Mouse (Mus musculus): ENCODE measurements at regions not wholly inside any gene's neighbourhood (a gene's known extent, or its start where the extent isn't known, plus 50 kb on each side); places are given as distances from the start of the nearest gene placed in this dataset.
A peak's percentile ranks its signal among the peaks of the same experiment; 100 is the strongest.

DNA sequence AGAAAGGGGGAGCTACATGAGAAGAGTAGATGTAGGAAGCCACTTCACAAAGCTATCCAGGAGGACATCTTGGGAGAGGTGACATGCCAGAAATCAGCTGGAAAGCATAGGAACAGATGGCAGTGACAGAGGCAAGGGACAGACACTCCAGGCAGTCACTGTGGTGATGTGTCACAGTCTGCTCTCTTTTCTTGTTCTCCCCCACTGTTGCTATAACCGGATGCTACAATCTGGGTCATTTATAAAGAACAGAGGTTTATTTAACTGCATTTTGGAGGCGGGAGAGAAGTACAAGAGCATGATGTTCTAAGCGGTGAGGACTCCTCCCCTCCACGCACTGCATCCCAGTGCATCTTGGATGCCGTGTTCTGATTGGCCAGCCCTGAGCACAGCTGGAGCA is 133.8 kb upstream of the Med13l start:
- no peak for DNase-seq

DNA sequence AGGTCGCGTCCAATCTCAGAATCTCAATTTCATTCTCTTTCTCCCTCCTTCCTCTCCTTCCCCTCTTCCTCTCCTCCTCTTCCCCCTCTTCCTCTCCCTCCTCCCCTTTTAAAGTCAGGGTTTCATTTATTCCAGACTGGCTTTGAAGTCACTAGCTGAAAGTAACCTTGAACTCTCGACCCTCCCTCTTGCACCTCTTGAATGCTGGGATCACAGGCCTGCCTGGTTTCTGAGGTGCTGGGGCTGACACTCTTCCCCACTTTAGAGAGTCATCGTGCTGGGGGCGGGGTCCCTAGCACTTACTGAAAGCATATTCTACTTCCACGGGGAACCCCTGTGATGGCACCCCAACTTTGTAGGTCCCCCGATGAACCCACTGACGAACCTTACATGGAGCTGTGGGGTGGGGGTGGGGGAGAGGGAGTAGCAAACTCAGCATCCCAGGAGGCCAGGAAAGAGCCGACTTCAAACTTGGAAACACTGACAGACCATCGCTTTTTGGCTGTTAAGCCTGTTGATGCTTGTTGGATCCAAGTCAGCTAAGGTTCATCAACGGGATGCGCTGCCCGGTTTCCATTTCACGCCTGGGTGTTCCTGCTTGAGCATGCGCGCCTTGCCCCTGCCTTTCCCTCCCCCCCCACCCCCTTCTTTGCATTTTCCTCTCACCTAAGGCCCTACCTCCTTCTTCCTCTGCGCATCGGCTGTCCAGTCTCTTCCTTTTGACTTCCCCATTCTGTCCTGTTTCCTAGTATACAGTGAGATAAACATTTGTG is 132.0 kb upstream of the Med13l start:
- DNase-seq = no peak

DNA sequence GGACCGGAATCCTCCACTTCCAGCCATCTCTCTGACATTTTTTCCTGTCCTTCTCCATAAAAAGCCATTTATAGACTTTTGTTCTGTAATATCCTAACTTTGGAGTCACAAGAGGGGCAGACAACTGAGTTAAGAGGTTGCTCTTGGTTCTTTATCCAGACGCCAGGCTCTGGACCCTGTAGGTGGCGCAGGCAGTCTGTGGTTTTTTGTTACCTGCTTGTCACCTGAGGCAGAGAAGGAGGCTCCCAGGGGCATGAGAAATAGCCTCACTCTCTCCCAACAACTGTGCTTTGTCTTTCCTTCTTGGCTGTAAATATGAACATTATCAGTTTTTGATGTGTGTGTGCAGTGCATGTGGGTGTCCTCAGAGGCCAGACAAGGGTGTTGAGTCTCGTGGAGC is 126.9 kb upstream of the Med13l start:
- DNase-seq = no peak

- DNase-seq = no peak
These were observed 125.5 kb upstream of the Med13l start for GRCm38 (mm10) chr5:118434718-118435555.

- DNase-seq = no peak
These were observed 124.9 kb upstream of the Med13l start for GRCm38 (mm10) chr5:118435556-118435950.

GRCm38 (mm10) chr5:118436035-118436434 is 124.4 kb upstream of the Med13l start:
- DNase-seq = no peak

DNA sequence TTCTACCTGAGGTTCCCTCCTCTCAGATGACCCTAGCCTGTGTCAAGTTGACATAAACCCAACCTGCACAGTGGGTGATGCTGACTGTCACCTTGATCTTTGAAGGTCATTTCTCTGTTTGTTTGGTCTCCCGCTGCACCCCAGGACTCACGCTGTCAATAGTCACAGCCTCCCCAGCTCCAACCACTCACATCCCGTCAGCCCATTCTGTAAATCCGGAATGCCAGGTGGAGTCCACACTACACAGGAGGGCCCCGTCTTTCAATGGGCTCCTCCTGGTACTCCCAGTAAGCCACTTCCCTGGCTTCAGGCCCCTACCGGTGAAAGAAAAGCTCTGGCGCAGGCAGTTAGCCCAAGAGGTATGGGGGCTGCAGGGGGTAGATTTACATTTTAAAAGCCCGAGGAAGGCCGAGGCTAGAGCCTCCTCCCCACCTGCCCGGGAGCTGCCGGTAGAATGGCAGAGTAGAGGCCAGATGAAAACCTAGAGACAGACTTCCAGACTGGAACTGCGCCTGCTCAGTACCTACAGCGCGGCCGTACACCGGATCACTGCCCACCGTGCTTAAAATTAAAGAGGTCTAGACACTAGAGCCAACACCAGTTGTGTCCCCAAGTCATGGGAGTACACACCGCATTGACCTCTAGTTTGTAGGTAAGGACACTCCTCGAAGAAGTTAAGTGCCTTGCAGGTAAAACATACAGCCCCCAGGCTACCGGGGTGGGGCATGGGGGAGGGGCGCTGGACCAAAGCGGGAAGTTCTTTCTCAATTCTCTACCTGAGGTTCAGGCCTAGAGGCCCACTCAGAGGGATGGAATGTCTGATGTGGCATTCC is 123.8 kb upstream of the Med13l start:
- DNase-seq = no peak

- DNase-seq = no peak
These were observed 123.2 kb upstream of the Med13l start for GRCm38 (mm10) chr5:118437307-118437610.

- peak; percentile 16 for DNase-seq
These were observed 122.5 kb upstream of the Med13l start for GRCm38 (mm10) chr5:118438016-118438415.

- DNase-seq = no peak
These were observed 115.8 kb upstream of the Med13l start for GRCm38 (mm10) chr5:118444538-118445251.

GRCm38 (mm10) chr5:118445252-118445987 is 115.1 kb upstream of the Med13l start:
- DNase-seq = no peak

DNA sequence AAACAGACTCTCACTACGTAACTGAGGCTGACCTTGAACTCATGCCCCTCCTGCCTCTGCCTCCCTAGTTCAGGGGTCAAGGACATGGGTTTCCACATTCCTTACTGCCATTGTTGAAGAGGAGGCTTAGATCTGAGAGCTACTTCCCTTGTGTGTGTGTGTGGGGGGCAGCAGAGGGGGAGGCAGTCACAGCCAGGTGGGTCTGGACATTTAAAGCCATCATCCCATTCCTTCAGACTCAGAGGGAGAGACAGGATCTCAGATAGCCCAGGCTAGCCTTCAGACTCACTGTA is 114.5 kb upstream of the Med13l start:
- DNase-seq = no peak

DNA sequence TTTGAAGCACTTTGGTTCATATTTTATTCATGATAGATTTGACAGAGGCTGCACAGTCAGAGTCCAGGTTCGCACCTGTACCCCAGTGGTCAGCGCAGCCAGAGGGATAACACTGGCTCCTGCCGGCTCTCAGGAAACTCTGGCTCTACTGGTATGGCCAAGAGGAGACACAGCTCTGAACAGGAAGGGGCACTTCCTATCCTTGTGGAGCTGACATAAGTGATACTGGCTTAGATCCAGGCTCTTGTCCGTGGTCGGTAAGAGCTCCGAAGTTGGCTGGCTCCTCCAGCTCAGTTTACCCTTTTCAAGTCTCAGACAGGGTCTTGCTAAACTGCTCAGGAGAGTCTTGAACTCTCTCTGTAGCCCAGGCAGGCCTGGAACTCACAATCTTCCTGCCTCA is 113.6 kb upstream of the Med13l start:
- no peak for DNase-seq

DNA sequence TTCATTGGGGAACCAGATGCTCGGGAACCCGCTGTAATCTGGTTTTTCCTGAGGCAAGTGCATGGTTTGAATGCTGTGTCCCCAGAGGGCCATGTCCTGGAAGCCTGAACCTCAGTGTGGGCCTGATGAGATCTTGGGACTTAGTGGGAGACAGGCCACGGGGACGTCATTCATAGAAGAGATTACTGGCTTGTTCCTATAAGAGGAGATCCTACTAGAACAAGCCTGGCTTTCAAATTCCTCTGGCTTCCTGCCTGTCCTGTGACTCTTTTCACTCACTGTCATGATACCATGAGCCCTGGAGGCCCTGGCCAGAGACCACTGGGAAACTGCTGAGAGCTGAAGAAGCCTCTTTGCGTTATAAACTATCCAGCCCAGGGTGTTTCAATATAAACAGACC is 113.1 kb upstream of the Med13l start:
- no peak for DNase-seq

GRCm38 (mm10) chr5:118448884-118449515 is 111.5 kb upstream of the Med13l start:
- no peak for DNase-seq

DNA sequence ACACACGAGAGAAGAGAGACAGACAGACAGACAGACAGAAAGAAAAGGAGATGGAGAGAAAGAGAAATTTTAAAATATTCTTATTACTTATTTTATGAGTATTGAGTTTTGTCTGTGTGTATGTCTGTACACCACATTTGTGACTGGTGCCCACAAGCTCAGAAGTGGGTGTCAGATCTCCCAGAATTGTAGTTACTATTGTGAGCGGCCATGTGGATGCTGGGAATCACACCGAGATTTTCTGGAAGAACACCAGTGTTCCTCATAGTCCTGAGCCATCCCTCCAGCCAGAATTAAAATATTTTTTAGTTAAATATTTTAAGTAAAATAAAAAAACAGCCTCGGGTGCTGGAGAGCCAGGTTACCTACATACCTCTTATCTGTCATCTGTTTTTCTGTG is 110.6 kb upstream of the Med13l start:
- DNase-seq = no peak

GRCm38 (mm10) chr5:118452052-118452451 is 108.4 kb upstream of the Med13l start:
- DNase-seq = no peak

- DNase-seq = no peak
These were observed 106.4 kb upstream of the Med13l start for GRCm38 (mm10) chr5:118454096-118454495.

GRCm38 (mm10) chr5:118458727-118459390 is 101.6 kb upstream of the Med13l start:
- DNase-seq = peak; percentile 65

GRCm38 (mm10) chr5:118459391-118459792 is 101.1 kb upstream of the Med13l start:
- DNase-seq = peak; percentile 36

GRCm38 (mm10) chr5:118461967-118462366 is 98.5 kb upstream of the Med13l start:
- DNase-seq = no peak

All from lung, postnatal 14 days (tissue).